Mouse (Mus musculus): ENCODE data around the gene Sema4d. TPM values are rescaled to one million over a fixed set of nuclear protein-coding genes. Genes with fewer than 3 reads are reported as not detected.
A peak's percentile ranks its signal among the peaks of the same experiment; 100 is the strongest.
"Not testable (repeated sequence)": the region's sequence is repeated elsewhere in the genome, so short reads cannot be mapped to it uniquely, and the experiment has no call there.

Sema4d gene
- polyA plus RNA-seq (2021), result 26.5 TPM

DNA sequence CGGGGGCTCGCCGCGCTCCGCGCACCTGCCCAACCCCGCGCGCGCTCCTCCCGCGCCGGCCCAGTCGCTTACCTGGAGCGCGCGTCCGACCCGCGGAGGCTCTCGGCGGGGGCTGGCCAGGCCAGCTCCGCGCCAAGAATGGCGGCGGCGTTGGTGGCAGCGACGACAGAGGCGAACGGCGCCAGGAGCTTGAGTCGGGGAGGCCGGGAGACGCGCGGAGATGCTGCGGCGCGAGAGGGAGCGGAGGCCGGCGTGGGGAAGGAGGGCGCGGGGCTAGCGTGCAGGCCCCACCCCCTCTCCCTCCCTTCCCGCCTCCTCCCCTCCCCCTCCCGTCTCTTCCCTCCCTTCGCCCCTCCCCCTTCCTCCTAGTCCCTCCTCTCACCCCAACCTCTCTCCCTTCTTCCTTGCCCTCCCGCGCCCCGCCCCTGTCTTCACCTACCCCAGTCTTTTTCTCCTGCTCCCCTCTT, at the start of gene Sema4d:
Sema4d (minus strand) TSS at position 323 of the 467 bp plus-strand sequence.
- ChIA-PET CTCF (no interaction called here), POLR2A (interaction anchor here (0.6 to 1.7 kb wide), 3 partner anchors 13 to 20 kb away, joined by 3 to 5 read pairs (median 3); no protein-coding TSS in a partner anchor)
- DNase-seq (ENCODE audit: low read depth, low spot score), result no peak
- ATAC-seq, result peak; percentile 29
- no peaks in the 10 kb centered on the region for H3K27me3 ChIP-seq
- TF ChIP-seq CTCF (IDR thresholded peaks at IDR 0.05), result no peak
- in situ Hi-C loops (cut with MboI; ENCODE audit: low pct_unique_long_range_greater_than_20kb), result loop anchor here (10.0 kb wide), 1 partner anchor 139 kb away; the partner anchor contains the start of gene Secisbp2

GRCm38 (mm10) chr13:51843298-51843697, 49.8 kb upstream of the Sema4d start:
- POLR2A ChIA-PET, result no interaction called here
- DNase-seq (ENCODE audit: low read depth, low spot score) (no peak), ATAC-seq (no peak)
- CTCF ChIA-PET, result interaction anchor here (0.7 to 4.9 kb wide), 10 partner anchors 9 to 414 kb away, joined by 3 to 39 read pairs (median 5); no protein-coding TSS in a partner anchor
- no peaks in the 10 kb centered on the region for H3K27me3 ChIP-seq
- no peak for TF ChIP-seq CTCF (IDR thresholded peaks at IDR 0.05)
- in situ Hi-C loops (cut with MboI; ENCODE audit: low pct_unique_long_range_greater_than_20kb), result loop anchor here (5.0 to 25.0 kb wide), 2 partner anchors 694 to 784 kb away; partner anchors contain the start of gene Diras2

DNA sequence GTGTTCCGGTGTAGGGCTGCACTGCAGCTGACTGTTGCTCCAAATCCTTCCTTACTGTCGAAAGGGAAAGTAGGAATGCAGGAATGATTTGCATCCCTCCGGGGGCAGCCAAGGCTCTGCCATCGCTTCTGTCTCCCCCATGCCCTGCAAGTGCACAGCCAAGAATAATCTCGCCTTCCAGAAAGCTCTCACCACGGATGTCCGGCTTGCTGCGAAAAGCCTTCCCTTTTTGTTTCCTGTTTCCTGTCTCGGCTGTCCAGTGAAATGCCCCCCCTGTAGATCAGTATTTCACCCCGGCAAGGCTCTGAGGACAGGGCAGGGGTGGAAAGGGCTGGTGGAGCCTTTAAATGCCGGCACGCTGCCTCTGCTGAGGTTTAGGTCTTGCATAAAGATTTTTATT, 49.2 kb upstream of the Sema4d start:
- TF ChIP-seq CTCF (IDR thresholded peaks at IDR 0.05), result no peak
- in situ Hi-C loops (cut with MboI; ENCODE audit: low pct_unique_long_range_greater_than_20kb), result loop anchor here (5.0 to 25.0 kb wide), 2 partner anchors 695 to 785 kb away; partner anchors contain the start of gene Diras2
- H3K27me3 ChIP-seq, result no peaks in the 10 kb centered on the region
- POLR2A ChIA-PET, result interaction anchor here (0.6 kb wide), 1 partner anchor 25 kb away, joined by 3 read pairs; no protein-coding TSS in a partner anchor
- ATAC-seq, result no peak
- CTCF ChIA-PET, result interaction anchor here (1.3 to 4.9 kb wide), 5 partner anchors 132 to 414 kb away, joined by 3 to 39 read pairs (median 5); no protein-coding TSS in a partner anchor
- DNase-seq (ENCODE audit: low read depth, low spot score), result no peak

GRCm38 (mm10) chr13:51842191-51842590, 48.6 kb upstream of the Sema4d start:
- in situ Hi-C loops (cut with MboI; ENCODE audit: low pct_unique_long_range_greater_than_20kb), result loop anchor here (5.0 to 25.0 kb wide), 2 partner anchors 695 to 785 kb away; partner anchors contain the start of gene Diras2
- ATAC-seq, result no peak
- ChIA-PET POLR2A (interaction anchor here (0.6 kb wide), 1 partner anchor 24 kb away, joined by 3 read pairs; no protein-coding TSS in a partner anchor), CTCF (interaction anchor here (3.4 kb wide), 1 partner anchor 381 kb away, joined by 16 read pairs; no protein-coding TSS in a partner anchor)
- TF ChIP-seq CTCF (IDR thresholded peaks at IDR 0.05), result no peak
- no peaks in the 10 kb centered on the region for H3K27me3 ChIP-seq
- DNase-seq (ENCODE audit: low read depth, low spot score), result no peak

DNA sequence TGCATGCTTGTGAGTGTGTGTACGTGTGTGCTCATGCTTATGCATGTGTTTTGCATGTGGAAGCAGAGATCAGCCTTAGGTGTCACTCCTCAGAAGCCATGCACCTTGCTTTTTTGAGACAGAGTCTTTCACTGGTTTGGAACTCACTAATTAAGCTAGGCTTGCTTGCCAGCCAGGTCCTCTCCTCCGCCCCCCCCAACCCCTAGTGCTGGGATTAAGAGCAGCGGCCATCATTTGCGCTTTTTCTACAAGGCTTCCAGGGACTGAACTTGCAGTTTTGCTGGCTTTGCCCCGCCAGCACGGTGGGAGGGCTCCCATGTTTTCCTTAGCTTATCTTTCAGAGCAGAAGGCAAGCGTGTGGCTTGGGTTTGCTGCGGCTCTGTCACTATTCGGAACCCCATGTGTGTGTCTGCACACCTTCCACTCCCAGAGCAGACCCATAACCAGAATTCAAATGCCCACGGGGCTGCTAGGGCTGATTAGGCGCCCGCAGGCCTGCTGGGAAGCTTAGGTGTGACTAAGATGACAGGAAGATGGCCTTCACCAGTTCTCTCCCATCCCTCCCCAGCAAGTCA, 48.1 kb upstream of the Sema4d start:
- no peak for ATAC-seq
- no peak for TF ChIP-seq CTCF (IDR thresholded peaks at IDR 0.05)
- in situ Hi-C loops (cut with MboI; ENCODE audit: low pct_unique_long_range_greater_than_20kb), result loop anchor here (5.0 to 25.0 kb wide), 2 partner anchors 696 to 786 kb away; partner anchors contain the start of gene Diras2

GRCm38 (mm10) chr13:51840702-51841101, 47.2 kb upstream of the Sema4d start:
- H3K27me3 ChIP-seq, result no peaks in the 10 kb centered on the region
- in situ Hi-C loops (cut with MboI; ENCODE audit: low pct_unique_long_range_greater_than_20kb), result loop anchor here (5.0 to 25.0 kb wide), 2 partner anchors 697 to 787 kb away; partner anchors contain the start of gene Diras2
- no peak for TF ChIP-seq CTCF (IDR thresholded peaks at IDR 0.05)
- no peak for DNase-seq (ENCODE audit: low read depth, low spot score)
- CTCF ChIA-PET, result interaction anchor here (0.7 to 3.4 kb wide), 4 partner anchors 223 to 413 kb away, joined by 3 to 16 read pairs (median 9); no protein-coding TSS in a partner anchor
- POLR2A ChIA-PET, result interaction anchor here (0.6 kb wide), 1 partner anchor 530 kb away, joined by 3 read pairs; no protein-coding TSS in a partner anchor
- ATAC-seq, result no peak

More for the DNA sequence above, 48.1 kb upstream of the Sema4d start:
- ChIA-PET CTCF (interaction anchor here (3.3 to 3.4 kb wide), 2 partner anchors 381 to 412 kb away, joined by 13 to 16 read pairs; no protein-coding TSS in a partner anchor), POLR2A (no interaction called here)
- no peak for DNase-seq (ENCODE audit: low read depth, low spot score)
- H3K27me3 ChIP-seq, result no peaks in the 10 kb centered on the region

- no peaks in the 10 kb centered on the region for H3K27me3 ChIP-seq
- in situ Hi-C loops (cut with MboI; ENCODE audit: low pct_unique_long_range_greater_than_20kb), result loop anchor here (5.0 to 25.0 kb wide), 2 partner anchors 698 to 788 kb away; partner anchors contain the start of gene Diras2
- DNase-seq (ENCODE audit: low read depth, low spot score), result no peak
- POLR2A ChIA-PET, result no interaction called here
- CTCF ChIA-PET, result interaction anchor here (1.1 to 3.3 kb wide), 4 partner anchors 224 to 414 kb away, joined by 3 to 13 read pairs (median 4); no protein-coding TSS in a partner anchor
- no peak for TF ChIP-seq CTCF (IDR thresholded peaks at IDR 0.05)
- ATAC-seq, result no peak
These were observed 45.9 kb upstream of the Sema4d start for GRCm38 (mm10) chr13:51839250-51840026.

DNA sequence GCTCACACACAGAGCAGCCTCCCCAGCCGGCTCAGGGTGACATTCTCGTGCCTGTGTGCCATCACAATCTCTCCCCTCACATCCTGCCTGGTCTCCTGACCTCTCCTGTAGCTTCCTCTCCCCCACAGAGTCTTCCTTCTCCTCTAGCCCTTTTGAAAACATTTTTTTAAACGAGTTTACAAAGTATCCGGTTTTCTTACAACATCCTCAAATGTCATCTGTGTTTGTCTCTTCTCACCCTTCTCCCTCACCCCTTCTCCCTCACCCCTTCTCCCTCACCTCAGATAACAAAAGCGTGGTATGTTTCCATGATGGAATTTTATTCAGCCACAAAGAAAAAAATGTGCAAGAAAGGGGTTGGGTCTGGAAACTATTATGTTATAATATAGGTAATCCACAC, 43.9 kb upstream of the Sema4d start:
- no peak for TF ChIP-seq CTCF (IDR thresholded peaks at IDR 0.05)
- in situ Hi-C loops (cut with MboI; ENCODE audit: low pct_unique_long_range_greater_than_20kb), result loop anchor here (25.0 kb wide), 1 partner anchor 700 kb away; the partner anchor contains the start of gene Diras2
- no peaks in the 10 kb centered on the region for H3K27me3 ChIP-seq
- ChIA-PET CTCF (no interaction called here), POLR2A (no interaction called here)
- no peak for DNase-seq (ENCODE audit: low read depth, low spot score)
- no peak for ATAC-seq

- DNase-seq (ENCODE audit: low read depth, low spot score); ATAC-seq; H3K27me3 ChIP-seq; POLR2A ChIA-PET: not testable (repeated sequence)
- CTCF ChIA-PET, result interaction anchor here (1.0 kb wide), 1 partner anchor 418 kb away, joined by 4 read pairs; no protein-coding TSS in a partner anchor
- in situ Hi-C loops (cut with MboI; ENCODE audit: low pct_unique_long_range_greater_than_20kb), result loop anchor here (25.0 kb wide), 1 partner anchor 702 kb away; the partner anchor contains the start of gene Diras2
These were observed 41.7 kb upstream of the Sema4d start for GRCm38 (mm10) chr13:51835208-51835607.

GRCm38 (mm10) chr13:51834520-51834919, 41.0 kb upstream of the Sema4d start:
- DNase-seq (ENCODE audit: low read depth, low spot score) (no peak), ATAC-seq (no peak)
- POLR2A ChIA-PET, result no interaction called here
- TF ChIP-seq CTCF (IDR thresholded peaks at IDR 0.05), result no peak
- CTCF ChIA-PET, result interaction anchor here (1.0 to 1.7 kb wide), 3 partner anchors 9 to 419 kb away, joined by 3 to 5 read pairs (median 4); no protein-coding TSS in a partner anchor
- in situ Hi-C loops (cut with MboI; ENCODE audit: low pct_unique_long_range_greater_than_20kb), result loop anchor here (25.0 kb wide), 1 partner anchor 703 kb away; the partner anchor contains the start of gene Diras2
- no peaks in the 10 kb centered on the region for H3K27me3 ChIP-seq
